Mouse (Mus musculus) frontal cortex, adult (tissue): ENCODE data around the gene Nwd2.

Experiments used
- ATAC-seq: cut with Nextera tagmentation; 2 replicates; pipeline ENCODE4 v1.9.2; 2017; ENCODE audit warnings: mild to moderate bottlenecking, moderate library complexity, mixed read lengths; ENCODE audit not compliant: low TSS enrichment

The Nwd2 gene

DNA sequence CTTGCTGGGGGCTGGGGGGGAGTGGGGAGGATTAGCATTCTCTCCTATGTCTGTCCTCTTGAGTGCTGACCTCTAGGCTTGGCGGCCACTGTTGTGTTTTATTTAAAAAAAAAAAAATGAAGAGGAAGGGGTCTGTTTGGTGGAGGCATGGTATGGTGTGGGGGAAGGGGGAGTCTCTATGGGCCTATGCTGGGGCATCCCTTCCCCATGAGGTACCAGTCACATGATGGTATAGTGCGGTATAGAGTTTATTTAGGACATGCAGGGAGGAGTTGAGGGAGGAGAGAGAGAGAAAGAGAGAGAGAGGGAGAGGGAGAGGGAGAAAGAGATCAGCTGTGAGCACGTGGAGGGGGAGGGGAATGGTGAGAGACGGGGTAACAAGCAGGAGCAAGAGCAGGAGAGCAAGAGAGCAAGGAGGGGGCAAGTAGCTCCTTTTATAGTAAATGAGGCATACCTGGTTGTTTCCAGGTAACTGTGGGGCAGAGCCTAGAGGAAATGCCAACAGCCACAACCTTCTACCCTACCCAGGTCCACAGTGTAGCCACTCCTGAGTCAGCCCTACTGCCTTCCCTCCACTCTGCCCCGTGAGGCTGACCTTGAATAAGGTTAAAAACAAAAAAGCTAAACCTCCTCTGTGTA, 178.6 kb downstream of the Nwd2 start:
- no peak for ATAC-seq

DNA sequence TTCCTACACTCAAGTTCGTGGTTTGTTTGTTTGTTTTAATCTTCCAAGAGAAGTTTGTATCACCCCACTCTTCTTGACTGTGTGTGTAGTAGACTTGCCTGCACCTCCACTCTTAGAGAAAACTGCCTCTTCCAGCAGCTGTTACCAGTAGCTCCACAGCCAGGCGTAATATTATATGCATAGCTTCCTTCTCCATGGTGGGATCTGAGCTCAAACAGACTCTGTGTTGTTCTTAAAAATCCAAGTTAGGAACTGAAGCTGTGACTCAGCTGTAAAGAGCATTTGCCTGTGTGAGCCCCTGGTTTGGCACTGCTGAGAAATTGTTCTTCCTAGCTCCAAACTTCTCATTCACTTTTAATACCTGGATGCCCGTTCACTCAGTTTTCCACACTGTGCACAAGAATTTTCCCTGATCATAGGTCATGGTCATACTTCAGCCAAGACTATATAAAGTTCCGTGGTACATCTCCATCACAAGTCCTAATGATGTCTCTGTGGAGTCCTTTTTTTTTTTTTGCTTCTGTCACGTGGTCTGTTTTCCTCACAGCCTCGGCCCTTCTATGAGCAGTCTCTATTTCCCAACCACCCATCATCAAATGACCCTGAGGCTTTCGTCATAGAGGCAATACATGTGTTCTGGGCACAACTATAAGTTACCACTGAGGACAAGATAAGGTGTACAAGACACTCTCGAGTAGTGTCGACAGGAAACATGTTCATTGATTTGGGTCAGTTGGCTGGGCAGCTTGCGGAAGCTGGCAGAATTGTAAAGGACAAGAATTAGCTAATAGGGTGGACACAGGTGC, 179.7 kb downstream of the Nwd2 start:
- no peak for ATAC-seq

DNA sequence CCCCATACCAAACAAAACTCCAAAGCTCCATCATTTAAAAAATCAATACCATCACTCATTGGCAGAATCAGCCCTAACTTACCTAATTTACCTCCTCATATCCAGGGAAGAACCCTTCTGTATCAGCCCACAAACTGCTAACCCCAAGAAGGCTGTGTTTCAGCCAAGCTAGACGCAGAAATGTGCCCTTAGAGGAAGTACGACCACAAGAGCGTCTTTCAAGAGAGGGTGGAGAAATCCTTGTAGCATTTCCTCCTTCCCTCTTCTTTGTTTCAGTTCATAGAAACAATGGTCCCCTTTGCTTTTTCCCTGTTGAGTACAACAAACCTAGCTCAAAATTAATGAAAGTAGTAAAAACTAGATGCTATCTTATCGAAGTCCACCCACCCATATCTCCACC, 182.2 kb downstream of the Nwd2 start:
- no peak for ATAC-seq

DNA sequence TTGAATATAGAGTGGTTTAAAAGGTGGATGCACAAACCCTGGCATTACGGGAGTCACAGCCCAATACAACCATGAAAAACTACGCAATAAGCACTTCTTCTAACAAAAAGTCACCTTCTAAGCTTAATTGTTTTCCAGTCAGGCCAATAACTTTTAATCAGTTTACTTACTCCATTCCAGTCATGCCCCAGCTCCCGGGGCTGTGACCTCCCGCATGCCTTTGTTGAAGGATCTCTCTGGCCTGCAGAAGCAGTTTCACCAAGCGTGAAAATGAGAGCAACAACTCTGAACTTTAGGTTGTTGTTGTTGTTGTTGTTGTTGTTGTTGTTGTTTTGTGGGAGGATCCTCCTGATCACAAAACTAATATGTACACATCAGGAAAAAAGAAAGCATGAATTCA, 185.1 kb downstream of the Nwd2 start:
- ATAC-seq: no peak

DNA sequence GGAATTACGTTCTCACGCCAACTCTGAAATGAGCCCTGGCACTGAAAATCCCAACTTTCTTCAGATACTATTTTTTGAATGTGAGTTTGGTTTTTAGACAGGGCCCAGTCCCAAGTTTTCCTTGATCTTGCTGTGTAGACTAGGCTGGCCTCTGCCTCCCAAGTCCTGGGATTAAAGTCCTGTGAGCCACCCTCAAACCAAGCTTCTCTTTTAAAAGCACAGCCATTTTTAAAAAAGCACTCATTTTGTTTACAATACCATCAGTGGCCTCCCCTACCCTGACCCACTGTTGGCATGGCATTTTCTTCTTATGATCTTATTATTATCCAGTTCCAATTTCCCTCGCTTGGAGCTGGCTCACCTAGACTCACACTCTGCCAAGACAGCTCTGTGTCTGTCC, 185.5 kb downstream of the Nwd2 start:
- ATAC-seq: no peak

DNA sequence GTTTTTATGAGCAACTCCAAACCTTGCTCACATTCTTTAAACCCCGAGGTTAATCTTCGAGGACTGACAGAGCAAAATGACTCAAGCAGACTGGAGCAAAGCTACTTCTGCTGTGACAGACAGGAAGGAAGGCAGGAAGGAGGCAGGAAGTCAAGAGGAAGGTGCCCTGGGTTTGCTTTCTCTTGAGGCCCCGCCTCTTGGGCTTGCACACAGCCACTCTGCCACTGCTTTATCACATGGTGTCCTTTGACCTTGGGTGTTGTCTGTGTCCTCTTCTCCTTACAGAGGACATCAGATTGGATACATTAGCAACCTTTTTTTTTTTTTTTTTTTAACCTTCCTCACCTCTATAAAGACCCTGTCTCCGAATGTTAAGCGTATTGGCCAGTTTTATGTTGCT, 188.2 kb downstream of the Nwd2 start:
- no peak for ATAC-seq

DNA sequence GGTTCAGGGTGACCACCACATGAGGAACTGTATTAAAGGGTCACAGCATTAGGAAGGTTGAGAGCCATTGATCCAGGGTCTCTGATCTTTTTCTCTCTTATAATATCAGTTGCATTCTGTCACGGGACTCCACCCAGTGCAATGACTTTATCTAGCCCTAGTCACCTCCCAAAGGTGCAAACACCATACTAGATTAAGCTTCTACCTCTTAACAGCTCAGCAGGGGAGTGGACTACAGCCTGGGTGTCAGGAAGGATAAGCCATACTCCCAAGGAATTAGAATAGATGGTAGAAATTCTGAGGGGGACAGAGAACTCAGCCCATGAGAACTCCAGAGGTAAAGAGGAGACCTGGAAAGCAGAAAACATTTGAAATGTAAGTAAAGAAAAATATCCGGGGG, 188.9 kb downstream of the Nwd2 start:
- no peak for ATAC-seq

DNA sequence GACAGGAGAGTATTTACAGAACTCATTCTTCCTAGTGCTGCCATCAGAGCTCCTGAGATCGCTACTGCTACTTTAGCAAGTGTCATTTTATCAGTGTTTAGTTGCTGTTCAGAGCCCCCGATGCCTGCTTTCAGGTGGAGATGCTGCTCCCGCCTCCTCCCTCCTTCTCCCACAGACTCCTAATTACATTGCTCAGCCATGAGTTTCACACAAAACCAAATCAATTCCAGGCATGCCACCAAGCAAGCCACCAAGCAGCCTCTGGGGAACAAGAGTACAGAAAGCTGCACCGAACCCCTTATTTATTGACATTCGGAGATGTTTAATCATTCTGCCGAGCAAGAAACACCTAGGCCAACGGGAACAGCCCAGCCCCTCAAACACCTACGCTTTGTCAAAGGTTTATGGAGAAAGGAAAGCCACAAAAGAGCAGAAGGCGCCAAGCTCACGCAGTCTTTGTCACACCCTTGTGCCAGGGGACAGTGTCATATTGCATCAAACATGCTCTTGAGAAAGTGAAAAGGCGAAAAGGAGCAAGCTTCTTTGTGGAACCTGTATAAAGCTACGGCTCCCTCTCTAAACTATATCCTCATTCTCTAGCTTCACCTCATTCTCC, 191.0 kb downstream of the Nwd2 start:
- ATAC-seq: no peak

DNA sequence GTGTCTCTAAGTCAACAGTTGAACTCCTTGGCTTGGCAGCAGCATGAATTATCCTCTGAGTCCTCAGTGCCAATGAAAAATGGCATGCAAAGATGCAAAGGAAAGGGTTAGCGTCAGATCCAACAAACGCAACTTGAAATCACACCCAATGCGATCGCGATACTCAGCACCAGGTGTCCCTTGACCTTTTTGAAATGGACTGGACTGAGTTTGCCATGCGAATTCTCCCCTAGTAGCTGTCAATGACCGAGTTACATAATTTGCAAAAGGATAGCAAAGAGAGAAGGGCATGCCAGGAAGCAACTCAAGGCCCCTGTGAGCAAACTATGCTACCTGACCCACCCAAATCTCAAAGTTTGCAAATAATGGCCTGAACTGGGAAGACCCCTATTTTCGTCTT, 198.2 kb downstream of the Nwd2 start:
- ATAC-seq: no peak

DNA sequence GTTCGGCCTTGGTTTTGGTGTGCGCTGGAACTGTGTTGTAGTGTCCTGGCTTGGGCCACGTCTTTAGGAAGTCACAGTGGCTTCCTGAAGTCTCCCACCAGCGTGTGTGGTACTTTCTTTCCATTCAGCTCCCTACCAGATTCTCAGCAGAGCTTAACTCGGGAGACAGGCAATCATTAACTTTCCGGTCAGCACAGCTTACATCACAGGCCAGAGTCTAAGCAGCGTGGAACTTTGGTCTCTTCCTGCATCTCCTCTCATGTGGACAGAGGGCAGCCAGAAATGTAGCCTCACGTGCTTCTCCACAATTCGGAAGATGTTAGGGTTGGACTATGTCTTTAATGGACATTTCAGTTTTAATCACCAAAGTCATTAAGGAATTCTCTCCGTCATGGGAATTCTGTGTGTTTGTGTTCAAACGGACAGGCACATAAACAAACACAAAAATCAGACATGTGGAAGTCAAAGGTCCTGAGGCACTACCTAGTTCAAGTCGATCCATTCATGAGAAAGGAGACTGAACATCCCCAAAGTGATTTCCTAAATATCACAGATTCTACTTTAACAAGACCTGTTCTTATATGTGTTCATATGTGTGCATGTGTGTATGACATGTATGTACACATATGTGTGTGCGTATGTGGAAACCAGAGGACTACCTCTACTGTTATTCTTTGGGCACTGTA, 198.8 kb downstream of the Nwd2 start:
- ATAC-seq: no peak

DNA sequence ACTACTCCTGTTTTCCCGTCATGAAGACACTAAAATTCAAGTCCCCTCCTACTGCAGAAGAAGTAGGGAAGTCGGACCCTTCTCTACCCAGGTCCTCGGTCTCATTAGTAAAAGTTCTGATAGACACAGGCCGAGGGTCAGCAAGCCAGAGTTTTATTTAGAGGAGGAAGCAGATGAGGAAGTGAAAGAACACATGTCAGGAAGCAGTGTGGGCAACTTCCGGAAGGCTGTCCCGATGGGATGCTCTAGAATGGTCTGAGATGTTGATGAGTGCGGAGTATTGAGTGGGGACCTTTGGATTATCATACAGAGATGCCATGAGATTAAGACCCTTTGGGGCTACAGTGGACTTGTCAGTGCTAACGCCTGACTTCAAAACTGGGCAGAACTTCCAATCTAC, 210.0 kb downstream of the Nwd2 start:
- no peak for ATAC-seq
